22 mouse cellular contexts compared by ENCODE assay signal in the genomic region with DNA sequence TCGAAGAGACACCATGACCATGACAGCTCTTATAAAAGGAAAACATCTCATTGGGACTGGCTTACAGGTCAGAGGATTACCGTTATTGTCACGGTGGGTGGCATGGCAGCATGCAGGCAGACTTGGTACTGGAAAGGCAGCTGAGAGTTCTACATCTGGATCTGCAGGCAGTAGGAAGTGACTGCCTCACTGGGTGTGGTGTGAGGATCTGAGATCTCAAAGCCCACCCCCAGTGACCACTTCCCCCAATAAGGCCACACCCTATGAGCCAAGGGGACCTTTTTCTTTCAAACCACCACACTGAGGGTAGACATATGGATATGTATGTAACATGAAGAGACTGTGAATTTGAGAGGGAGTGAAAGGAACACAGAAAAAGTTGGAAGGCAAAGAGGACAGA. TPM values are rescaled to one million over a fixed set of nuclear protein-coding genes. Genes with fewer than 3 reads are reported as not detected.
DNase-seq lines count a peak whose midpoint lies in the region; ATAC-seq and TF ChIP-seq lines count a peak whose summit lies in the region.
"Had no signal": no experiment of that assay in that cellular context is flagged by ENCODE, and none has a peak within 500 bp of the region (broad histone marks: within the 10 kb centered on the region; RNA-seq: fewer than 3 reads in every experiment).

No protein-coding gene starts in this region.

- no peak for TF ChIP-seq RAD21 in MEL (IDR thresholded peaks at IDR 0.05; ENCODE audit: low read depth, low read length)

- H3K36me3 ChIP-seq in MEL (ENCODE audit: control insufficient read depth in 1 of 2, insufficient read depth in 2 of 2, low read length in 2 of 2), result peaks cover 0 to 26% of the 10 kb centered on the region in 2 experiments; a peak in 2 of 4 replicates
- H3K36me3 ChIP-seq: embryonic facial prominence, embryonic 10.5 days; embryonic facial prominence, embryonic 12.5 days; forebrain, embryonic 15.5 days had no signal

- peak; percentile 82 for DNase-seq in heart, adult 11 months
- no peak for DNase-seq in heart, adult 9 months (ENCODE audit: low spot score in 2 of 2)
- DNase-seq in MEL (ENCODE audit: low read depth, low spot score), result peak; percentile 59
- DNase-seq in frontal cortex, adult 2 months (ENCODE audit: extremely low spot score in 1 of 2, low spot score in 1 of 2), result no peak
- DNase-seq: adrenal gland, adult 8-10 months; adrenal gland, postnatal 14 days; B cell, adult 2 months; cerebellum, adult 11 months; cerebellum, adult 18-20 months; cerebellum, adult 8-10 months; cerebellum, adult 9-11 months; cerebellum, postnatal 14 days; cerebellum, postnatal 36 days; forebrain, postnatal 0 days had no signal

- H3K9me3 ChIP-seq in MEL (replicated peaks; ENCODE audit: insufficient read depth, low read length), result no peaks in the 10 kb centered on the region
- H3K9me3 ChIP-seq: embryonic facial prominence, embryonic 10.5 days; embryonic facial prominence, embryonic 12.5 days; forebrain, embryonic 13.5 days; forebrain, embryonic 15.5 days had no signal

- ATAC-seq in granulocyte monocyte progenitor cell, adult 5-6 weeks (replicated peaks; ENCODE audit: poor library complexity, severe bottlenecking), result peak; percentile 60
- ATAC-seq in CD4-positive, CD25-positive, alpha-beta regulatory T cell, adult 4 months, result no peak
- ATAC-seq: activated CD4-positive, CD25-positive, alpha-beta regulatory T cell, adult 4 months; forebrain, embryonic 13.5 days; forebrain, embryonic 15.5 days; forebrain, postnatal 0 days; Patski had no signal

- no peaks in the 10 kb centered on the region for H3K27me3 ChIP-seq in MEL (ENCODE audit: control insufficient read depth in 1 of 2, insufficient read depth in 2 of 2, low read length in 2 of 2)
- H3K27me3 ChIP-seq: embryonic facial prominence, embryonic 12.5 days; forebrain, embryonic 13.5 days; forebrain, embryonic 15.5 days; Patski had no signal

- no peak overlapping the region for H3K27ac ChIP-seq in MEL (ENCODE audit: control insufficient read depth, low read depth, low read length)
- H3K27ac ChIP-seq: embryonic facial prominence, embryonic 10.5 days; embryonic facial prominence, embryonic 12.5 days; forebrain, embryonic 13.5 days; forebrain, embryonic 15.5 days had no signal

- no peak for TF ChIP-seq EP300 in MEL (IDR thresholded peaks at IDR 0.05; ENCODE audit: low read depth in 1 of 2, low read length in 2 of 2)

- no peak overlapping the region for H3K9ac ChIP-seq in MEL (ENCODE audit: control insufficient read depth, low read depth, low read length, poor library complexity, severe bottlenecking)
- H3K9ac ChIP-seq: embryonic facial prominence, embryonic 12.5 days; forebrain, embryonic 13.5 days; forebrain, embryonic 15.5 days; forebrain, postnatal 0 days had no signal

- TF ChIP-seq POLR2A in MEL (IDR thresholded peaks at IDR 0.05; ENCODE audit: control insufficient read depth in 1 of 2, insufficient read depth in 1 of 2, low read depth in 1 of 2, low read length in 2 of 2, poor library complexity in 1 of 2), result no peak

- no peak for TF ChIP-seq CTCF in MEL (IDR thresholded peaks at IDR 0.05 in 2 of 3, conservative IDR thresholded peaks at IDR 0.05 in 1 of 3; ENCODE audit: control insufficient read depth in 1 of 3, insufficient read depth in 1 of 3, low read depth in 2 of 3, low read length in 3 of 3, poor library complexity in 1 of 3, severe bottlenecking in 1 of 3)

- H3K79me2 ChIP-seq in MEL (ENCODE audit: control insufficient read depth, insufficient read depth, low read length, poor library complexity), result no peaks in the 10 kb centered on the region

- no peak overlapping the region for H3K4me3 ChIP-seq in MEL (ENCODE audit: control insufficient read depth in 1 of 2, insufficient read depth in 1 of 2, low read depth in 2 of 2, low read length in 2 of 2)
- H3K4me3 ChIP-seq: embryonic facial prominence, embryonic 10.5 days; embryonic facial prominence, embryonic 12.5 days; forebrain, embryonic 13.5 days; forebrain, embryonic 15.5 days had no signal

- H3K4me1 ChIP-seq in MEL (ENCODE audit: control insufficient read depth in 1 of 2, insufficient read depth in 2 of 2, low read length in 2 of 2), result peaks cover 17 to 25% of the 10 kb centered on the region in 2 experiments
- H3K4me1 ChIP-seq: embryonic facial prominence, embryonic 10.5 days; embryonic facial prominence, embryonic 12.5 days had no signal

TF ChIP-seq in MEL, 35 proteins besides CTCF, POLR2A, EP300 and RAD21:
- TF ChIP-seq CHD1 (IDR thresholded peaks at IDR 0.05; ENCODE audit: low read depth, low read length) (no peak), MAZ (IDR thresholded peaks at IDR 0.05; ENCODE audit: low read depth, low read length) (no peak), E2F4 (IDR thresholded peaks at IDR 0.05; ENCODE audit: borderline replicate concordance, low read depth, low read length) (no peak), MEF2A (IDR thresholded peaks at IDR 0.05; ENCODE audit: extremely low read depth, insufficient replicate concordance, low read depth, low read length, poor library complexity, severe bottlenecking) (no peak), HCFC1 (IDR thresholded peaks at IDR 0.05; ENCODE audit: low read depth, low read length) (no peak), NELFE (IDR thresholded peaks at IDR 0.05; ENCODE audit: low read depth, low read length) (0 out of 2 replicates have a peak, but pooled peaks have one; percentile 16)

RNA-seq across cellular contexts. Expression of a gene that starts 7.2 kb away (rescaled TPM):
- total RNA-seq in MEL (2012; rRNA removed), result 31.4 and 33.4 TPM in 2 replicates
- polyA plus RNA-seq in MEL (2012; ENCODE audit: insufficient read depth in 1 of 2, insufficient read length in 2 of 2, low read depth in 1 of 2, low replicate concordance in 2 of 2, missing spikeins in 1 of 2), result 10 to 100 TPM; 30.1 to 47.4 TPM
- total RNA-seq in granulocyte monocyte progenitor cell, adult 5-6 weeks (2014; fragmentation: Nextera tagmentation), result 41.6 and 47.5 TPM in 2 replicates
- 48.0 and 48.6 TPM in 2 replicates for total RNA-seq in granulocyte monocyte progenitor cell, adult 5-6 weeks (2017)
- polyA plus RNA-seq in frontal cortex, adult 2 months (2012; rRNA removed), result 160 and 168 TPM in 2 replicates
- 100 to 1,000 TPM; 369 to 477 TPM for polyA plus RNA-seq in CD4-positive, CD25-positive, alpha-beta regulatory T cell, adult 4 months (2017; shearing (Covaris generic))

Comparison
In these comparisons a context has a peak if more than half of its experiments do, and no peak if none do; other contexts are left out.
1. DNase-seq: peak in heart, adult 11 months (single experiment) and MEL (single experiment); none in heart, adult 9 months (0 of 2) and frontal cortex, adult 2 months (0 of 2).